Mouse (Mus musculus) erythroblast, embryonic 14.5 days (primary cell): Measurements from ENCODE around the gene Olfr823. TPM values are rescaled to one million over a fixed set of nuclear protein-coding genes. Genes with fewer than 3 reads are reported as not detected.
"Not testable (repeated sequence)": the region's sequence is repeated elsewhere in the genome, so short reads cannot be mapped to it uniquely, and the experiment has no call there.

Experiments
- H3K27me3 ChIP-seq: 2 replicates; pipeline ENCODE4 v1.6.1; 2012; ENCODE audit warnings: inconsistent platforms; ENCODE audit not compliant: control insufficient read depth
- H3K36me3 ChIP-seq: 2 replicates; pipeline ENCODE4 v1.6.1; 2012; ENCODE audit warnings: mild to moderate bottlenecking, inconsistent platforms; ENCODE audit not compliant: control insufficient read depth
- H3K4me1 ChIP-seq: 2 replicates; pipeline ENCODE4 v1.6.1; 2012; ENCODE audit warnings: inconsistent platforms; ENCODE audit not compliant: control insufficient read depth
- H3K4me3 ChIP-seq: replicated peaks from 2 replicates; pipeline ENCODE3; 2012; ENCODE audit warnings: moderate library complexity, mild to moderate bottlenecking, inconsistent platforms
- H3K9me3 ChIP-seq: 2 replicates; pipeline ENCODE4 v1.6.1; 2012; ENCODE audit warnings: low read length, inconsistent platforms, mixed read lengths; ENCODE audit not compliant: control insufficient read depth
- GATA1 ChIP-seq: IDR thresholded peaks from 2 replicates; pipeline ENCODE4 v1.6.1; 2012; ENCODE audit warnings: low read length, inconsistent platforms, mixed read lengths
- TAL1 ChIP-seq: IDR thresholded peaks from 3 replicates; pipeline ENCODE4 v1.6.1; 2012; ENCODE audit warnings: low read length, inconsistent platforms, mixed read lengths
- polyA plus RNA-seq: library from polyadenylated mRNA; stranded (reverse); fragments of >175 nt; gene quantifications from 2 replicates; pipeline ENCODE4 v1.2.3, GENCODE M21; 2012

The Olfr823 gene
- not detected in 2 replicates for polyA plus RNA-seq

GRCm38 (mm10) chr10:130115283-130115682, at the start of gene Olfr823:
Gene Olfr823, minus strand, starts transcription at chr10:130115383.
- not testable (repeated sequence) for H3K27me3 ChIP-seq, H3K4me3 ChIP-seq, H3K9me3 ChIP-seq, H3K4me1 ChIP-seq, H3K36me3 ChIP-seq

- no peak overlapping the region for H3K4me3 ChIP-seq
- no peak for TF ChIP-seq TAL1
- TF ChIP-seq GATA1, result no peak
Measured at GRCm38 (mm10) chr10:130144121-130144520, 28.9 kb upstream of the Olfr823 start.

DNA sequence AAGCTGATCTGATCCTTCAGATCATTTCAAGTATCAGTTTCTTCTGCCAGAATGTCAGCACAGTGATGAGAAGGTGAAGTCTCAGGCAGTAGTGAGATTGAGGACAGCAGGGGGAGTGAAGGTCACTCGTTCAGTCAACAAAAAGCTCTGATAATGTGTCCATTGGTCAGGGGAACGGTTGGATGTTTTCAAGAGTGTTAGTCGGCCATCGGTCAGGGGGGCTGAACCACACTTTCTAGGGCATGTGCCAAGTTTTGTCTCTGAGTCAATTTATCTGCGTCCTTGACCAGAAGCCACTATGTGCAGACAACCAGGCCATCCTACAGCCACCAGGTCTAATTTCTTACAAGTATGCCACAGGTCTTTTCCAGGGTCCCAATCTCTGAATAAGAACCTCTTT, 27.3 kb upstream of the Olfr823 start:
- not testable (repeated sequence) for H3K4me3 ChIP-seq, H3K9me3 ChIP-seq, H3K27me3 ChIP-seq, H3K4me1 ChIP-seq, H3K36me3 ChIP-seq

More at GRCm38 (mm10) chr10:130144121-130144520, 28.9 kb upstream of the Olfr823 start:
- Histone ChIP-seq H3K4me1 (no peaks in the 10 kb centered on the region), H3K9me3 (peaks cover 9% of the 10 kb centered on the region; the same call in 1 of the 2 replicates), H3K36me3 (no peaks in the 10 kb centered on the region), H3K27me3 (no peaks in the 10 kb centered on the region)

- H3K4me1 ChIP-seq, result no peaks in the 10 kb centered on the region
- no peak overlapping the region for H3K4me3 ChIP-seq
- no peaks in the 10 kb centered on the region for H3K27me3 ChIP-seq
- TF ChIP-seq TAL1, result no peak
- TF ChIP-seq GATA1, result no peak
- H3K36me3 ChIP-seq, result no peaks in the 10 kb centered on the region
- H3K9me3 ChIP-seq, result no peaks in the 10 kb centered on the region; the same call in 1 of the 2 replicates
Measured at GRCm38 (mm10) chr10:130134811-130135210, 19.6 kb upstream of the Olfr823 start.

DNA sequence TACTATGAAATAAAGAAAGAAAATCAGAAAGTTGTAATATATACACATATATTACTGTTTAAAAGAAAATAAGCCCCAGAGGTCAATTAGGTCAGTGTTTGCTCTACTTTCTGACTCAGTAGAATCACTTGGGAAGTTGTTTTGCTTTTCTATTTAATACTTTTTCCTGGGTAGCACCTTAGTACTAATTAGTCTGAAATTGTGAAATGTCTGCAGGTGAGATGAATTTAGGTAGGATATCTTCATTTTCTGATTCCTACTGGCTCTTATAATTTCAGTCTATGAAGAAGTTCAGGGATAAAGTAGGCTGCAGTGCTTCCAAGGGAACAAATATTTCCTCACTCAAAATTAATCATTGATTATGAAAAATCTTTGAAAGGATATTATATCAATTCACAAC, 14.7 kb upstream of the Olfr823 start, which contains the start of gene Olfr824:
TSS of gene Olfr824 (minus strand) at position 101 of the 400 bp plus-strand sequence.
- not testable (repeated sequence) for H3K4me3 ChIP-seq, H3K27me3 ChIP-seq, H3K4me1 ChIP-seq, H3K36me3 ChIP-seq, H3K9me3 ChIP-seq

DNA sequence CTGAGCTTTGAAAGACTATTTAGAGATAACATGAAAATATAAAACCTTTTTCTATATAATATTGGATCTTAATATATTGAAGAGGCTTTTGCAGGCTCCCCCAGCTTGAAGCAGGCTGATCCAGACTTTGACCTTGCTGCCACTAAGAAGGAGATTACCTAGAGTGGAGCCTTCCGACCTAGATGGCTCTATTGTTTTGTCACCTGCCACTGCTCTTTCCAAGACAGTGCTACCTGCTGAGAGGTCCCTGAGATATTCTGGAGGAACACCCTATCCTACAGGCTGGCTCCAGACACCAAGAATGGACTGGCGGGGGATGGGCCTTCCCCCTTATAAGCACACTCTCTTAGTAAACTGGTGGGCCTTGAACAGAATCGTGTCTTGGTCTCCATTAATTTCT, 862 bp upstream of the Olfr823 start:
- not testable (repeated sequence) for H3K9me3 ChIP-seq, H3K4me1 ChIP-seq, H3K27me3 ChIP-seq, H3K36me3 ChIP-seq, H3K4me3 ChIP-seq

- H3K4me3 ChIP-seq, result no peak overlapping the region
- TF ChIP-seq TAL1, result no peak
- TF ChIP-seq GATA1, result no peak
- no peaks in the 10 kb centered on the region for H3K36me3 ChIP-seq
Measured at GRCm38 (mm10) chr10:130096104-130096503, 19.1 kb downstream of the Olfr823 start.

GRCm38 (mm10) chr10:130092838-130093440, 22.2 kb downstream of the Olfr823 start:
- no peaks in the 10 kb centered on the region for H3K4me1 ChIP-seq
- no peak overlapping the region for H3K4me3 ChIP-seq
- H3K36me3 ChIP-seq, result no peaks in the 10 kb centered on the region
- TF ChIP-seq GATA1 (no peak), TAL1 (no peak)
- H3K9me3 ChIP-seq, result no peaks in the 10 kb centered on the region
- H3K27me3 ChIP-seq, result no peaks in the 10 kb centered on the region

More at GRCm38 (mm10) chr10:130096104-130096503, 19.1 kb downstream of the Olfr823 start:
- no peaks in the 10 kb centered on the region for H3K27me3 ChIP-seq
- H3K9me3 ChIP-seq, result no peaks in the 10 kb centered on the region
- H3K4me1 ChIP-seq, result no peaks in the 10 kb centered on the region

- no peak within 1 kb of the TSS for H3K4me3 ChIP-seq
- no peaks in the 10 kb centered on the region for H3K27me3 ChIP-seq
- TF ChIP-seq TAL1 (no peak), GATA1 (no peak)
- no peaks in the 10 kb centered on the region for H3K36me3 ChIP-seq
- H3K9me3 ChIP-seq, result no peaks in the 10 kb centered on the region
- no peaks in the 10 kb centered on the region for H3K4me1 ChIP-seq
Measured at GRCm38 (mm10) chr10:130070910-130071309, 44.3 kb downstream of the Olfr823 start, which contains the start of gene Olfr822. Gene Olfr822, plus strand, starts transcription at chr10:130071210.

Other genes with a start within 250 kb of the Olfr823 start
- gene Olfr814, start 235.5 kb downstream of the Olfr823 start, polyA plus RNA-seq, result not detected in 2 replicates
- not detected in 2 replicates for gene Olfr815, start 209.5 kb downstream of the Olfr823 start, polyA plus RNA-seq
- gene Olfr816, start 199.8 kb downstream of the Olfr823 start, polyA plus RNA-seq, result not detected in 2 replicates
- not detected in 2 replicates for gene Olfr818, start 166.3 kb downstream of the Olfr823 start, polyA plus RNA-seq
- gene Olfr819, start 148.1 kb downstream of the Olfr823 start, polyA plus RNA-seq, result not detected in 2 replicates
- gene Olfr247, start 139.2 kb downstream of the Olfr823 start, polyA plus RNA-seq, result 0.02 TPM in 1 of 2 replicates, not detected in the other
- not detected in 2 replicates for gene Gm10310, start 130.3 kb downstream of the Olfr823 start, polyA plus RNA-seq
- gene Olfr820, start 102.8 kb downstream of the Olfr823 start, polyA plus RNA-seq, result 0.01 TPM in 1 of 2 replicates, not detected in the other
- not detected in 2 replicates for gene Olfr821, start 85.0 kb downstream of the Olfr823 start, polyA plus RNA-seq
- not detected in 2 replicates for gene Olfr822, start 44.2 kb downstream of the Olfr823 start, polyA plus RNA-seq
- gene Olfr824, start 14.6 kb upstream of the Olfr823 start, polyA plus RNA-seq, result 0.01 TPM in 1 of 2 replicates, not detected in the other
- not detected in 2 replicates for gene Olfr825, start 51.4 kb upstream of the Olfr823 start, polyA plus RNA-seq
- gene Olfr826, start 68.8 kb upstream of the Olfr823 start, polyA plus RNA-seq, result not detected in 2 replicates
- under 0.01 TPM in 1 of 2 replicates, not detected in the other for gene Olfr827, start 99.0 kb upstream of the Olfr823 start, polyA plus RNA-seq
- not detected in 2 replicates for gene Neurod4, start 164.9 kb upstream of the Olfr823 start, polyA plus RNA-seq
- 0.04 TPM in 1 of 2 replicates, not detected in the other for gene Tespa1, start 207.5 kb upstream of the Olfr823 start, polyA plus RNA-seq